Mouse (Mus musculus) left cerebral cortex, adult 9 months (tissue): ENCODE measurements around the gene 1810049J17Rik.
A peak's percentile ranks its signal among the peaks of the same experiment; 100 is the strongest.

Experiments used
- DNase-seq, 2 experiments: peaks; one replicate each; pipeline ENCODE4 v3.0.0; 2022; ENCODE audit warnings: low spot score in 2 of 2

Gene 1810049J17Rik

GRCm38 (mm10) chr15:12310676-12311075, 11.0 kb downstream of the 1810049J17Rik start:
- no peak for DNase-seq

- no peak for DNase-seq
Observed at GRCm38 (mm10) chr15:12308539-12308938, 13.2 kb downstream of the 1810049J17Rik start.

GRCm38 (mm10) chr15:12307114-12307513, 14.6 kb downstream of the 1810049J17Rik start:
- DNase-seq, result no peak

GRCm38 (mm10) chr15:12306188-12307071, 15.3 kb downstream of the 1810049J17Rik start:
- no peak for DNase-seq

- DNase-seq, result no peak
Observed at GRCm38 (mm10) chr15:12301771-12302170, 19.9 kb downstream of the 1810049J17Rik start.

GRCm38 (mm10) chr15:12298231-12298737, 23.4 kb downstream of the 1810049J17Rik start:
- DNase-seq, result no peak

- no peak for DNase-seq
Observed at GRCm38 (mm10) chr15:12296228-12296627, 25.5 kb downstream of the 1810049J17Rik start.

GRCm38 (mm10) chr15:12291757-12292156, 29.9 kb downstream of the 1810049J17Rik start:
- no peak for DNase-seq

- DNase-seq, result no peak
Observed at GRCm38 (mm10) chr15:12290330-12290729, 31.4 kb downstream of the 1810049J17Rik start.

GRCm38 (mm10) chr15:12285535-12285809, 36.2 kb downstream of the 1810049J17Rik start:
- no peak for DNase-seq

GRCm38 (mm10) chr15:12284794-12285534, 36.7 kb downstream of the 1810049J17Rik start:
- peak in 1 of 2 experiments; percentile 31 for DNase-seq

- DNase-seq, result no peak
Observed at GRCm38 (mm10) chr15:12279816-12280215, 41.9 kb downstream of the 1810049J17Rik start.

- DNase-seq, result no peak
Observed at GRCm38 (mm10) chr15:12275091-12275623, 46.5 kb downstream of the 1810049J17Rik start.

- DNase-seq, result no peak
Observed at GRCm38 (mm10) chr15:12274053-12274769, 47.5 kb downstream of the 1810049J17Rik start.

- no peak for DNase-seq
Observed at GRCm38 (mm10) chr15:12273325-12274052, 48.2 kb downstream of the 1810049J17Rik start.
